Mouse (Mus musculus): ENCODE data around the gene Efhd1. TPM values are rescaled to one million over a fixed set of nuclear protein-coding genes. Genes with fewer than 3 reads are reported as not detected.

The Efhd1 gene
- polyA plus RNA-seq, 1 experiment from 2014 or later = not detected

DNA sequence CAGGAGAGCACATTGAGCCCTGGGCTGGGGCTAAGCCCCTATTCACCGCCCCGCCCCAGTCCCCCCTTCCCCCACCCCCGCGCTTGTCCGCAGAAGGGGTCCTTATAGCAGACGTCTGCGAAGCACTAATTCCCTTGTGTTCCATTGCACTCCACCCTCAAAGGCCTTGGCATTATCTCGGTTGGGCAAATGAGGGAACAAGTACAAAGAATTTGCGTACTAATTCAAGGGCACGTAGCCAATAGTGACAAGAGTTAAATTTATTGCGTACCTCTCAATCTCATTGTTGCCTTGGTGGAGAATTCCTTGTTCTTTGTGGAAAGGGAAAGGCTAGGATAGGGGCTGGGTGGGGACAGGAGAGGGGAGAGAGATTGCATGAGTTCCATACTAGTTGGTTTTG lies 6.5 kb upstream of the Efhd1 start:
- H3K9me3 ChIP-seq (ENCODE audit: low read depth, low read length) = no peaks in the 10 kb centered on the region
- no peak overlapping the region for H3K4me2 ChIP-seq
- no peak overlapping the region for H3K4me3 ChIP-seq (ENCODE audit: low read depth, low read length)
- no peak for DNase-seq
- no peak for TF ChIP-seq CTCF (IDR thresholded peaks at IDR 0.05; ENCODE audit: low read depth)
- H3K36me3 ChIP-seq (ENCODE audit: insufficient read depth) = no peaks in the 10 kb centered on the region
- 15% methylated on average over 11 of the region's 11 CpGs for WGBS
- H3K4me1 ChIP-seq (ENCODE audit: insufficient read depth) = no peaks in the 10 kb centered on the region
- no peak overlapping the region for H3K9ac ChIP-seq
- no peak for ATAC-seq (ENCODE audit: insufficient read depth)
- H3K27me3 ChIP-seq (ENCODE audit: insufficient read depth, low read length) = peaks cover 35% of the 10 kb centered on the region
- H3K27ac ChIP-seq (ENCODE audit: low read depth) = no peak overlapping the region

GRCm38 (mm10) chr1:87258484-87258883 lies 5.7 kb upstream of the Efhd1 start:
- DNase-seq = no peak
- no peaks in the 10 kb centered on the region for H3K36me3 ChIP-seq (ENCODE audit: insufficient read depth)
- H3K27me3 ChIP-seq (ENCODE audit: insufficient read depth, low read length) = peaks cover 43% of the 10 kb centered on the region
- no peak overlapping the region for H3K4me3 ChIP-seq (ENCODE audit: low read depth, low read length)
- 0 out of 2 replicates have a peak, but pooled peaks have one; percentile 6 for TF ChIP-seq CTCF (IDR thresholded peaks at IDR 0.05; ENCODE audit: low read depth)
- ATAC-seq (ENCODE audit: insufficient read depth) = no peak
- H3K4me1 ChIP-seq (ENCODE audit: insufficient read depth) = no peaks in the 10 kb centered on the region
- no peak overlapping the region for H3K9ac ChIP-seq
- no peak overlapping the region for H3K4me2 ChIP-seq
- WGBS = 9% methylated on average over 14 of the region's 14 CpGs
- no peaks in the 10 kb centered on the region for H3K9me3 ChIP-seq (ENCODE audit: low read depth, low read length)
- no peak overlapping the region for H3K27ac ChIP-seq (ENCODE audit: low read depth)

DNA sequence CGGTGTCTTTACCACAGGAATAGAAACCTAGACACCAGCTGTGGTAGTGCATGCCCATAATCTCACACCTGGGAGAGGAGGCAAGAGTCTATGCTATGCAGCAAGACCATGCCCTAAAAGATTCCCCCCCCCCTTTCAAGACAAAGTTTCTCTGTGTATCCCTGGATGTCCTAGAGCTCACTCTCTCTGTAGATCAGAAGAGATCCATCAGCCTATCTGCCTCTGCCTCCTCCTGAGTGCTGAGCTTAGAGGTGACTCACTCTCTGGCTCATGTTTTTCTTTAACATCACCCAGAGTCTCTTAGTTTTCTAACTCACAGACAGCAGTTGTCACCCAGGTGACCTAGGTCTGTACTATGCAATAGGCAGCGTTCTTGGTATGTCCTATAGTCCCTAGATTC lies 4.8 kb upstream of the Efhd1 start:
- 74% methylated on average over 2 of the region's 2 CpGs for WGBS

DNA sequence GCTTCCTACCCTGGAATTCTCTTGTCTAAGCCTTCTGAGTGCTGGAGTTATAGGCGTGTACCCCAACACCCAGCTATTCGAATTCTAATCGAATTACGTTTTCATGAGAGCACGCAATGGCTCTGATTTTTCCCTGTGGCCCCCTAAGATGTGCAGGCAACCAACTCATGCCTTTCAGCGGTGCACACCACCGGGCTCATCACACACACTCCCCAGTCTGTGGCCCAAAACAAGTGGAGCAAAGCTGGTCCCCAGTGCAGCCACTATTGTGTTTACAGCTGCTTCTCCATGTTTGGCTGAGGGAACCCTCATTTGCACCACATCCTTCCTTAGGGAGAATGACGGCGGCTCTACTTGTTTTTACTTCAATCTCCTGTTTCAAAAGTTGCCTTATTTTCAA lies 906 bp upstream of the Efhd1 start:
- Histone ChIP-seq H3K27me3 (ENCODE audit: insufficient read depth, low read length) (peaks cover 81% of the 10 kb centered on the region), H3K9me3 (ENCODE audit: low read depth, low read length) (no peaks in the 10 kb centered on the region), H3K4me1 (ENCODE audit: insufficient read depth) (0 out of 2 replicates have a peak, but pooled peaks cover 3% of the 10 kb centered on the region), H3K27ac (ENCODE audit: low read depth) (no peak overlapping the region), H3K9ac (no peak overlapping the region), H3K36me3 (ENCODE audit: insufficient read depth) (no peaks in the 10 kb centered on the region), H3K4me3 (ENCODE audit: low read depth, low read length) (no peak overlapping the region), H3K4me2 (no peak overlapping the region)
- no peak for TF ChIP-seq CTCF (IDR thresholded peaks at IDR 0.05; ENCODE audit: low read depth)
- ATAC-seq (ENCODE audit: insufficient read depth) (no peak), DNase-seq (no peak)
- WGBS = 2% methylated on average over 9 of the region's 9 CpGs

More for the DNA sequence above, 4.8 kb upstream of the Efhd1 start:
- ATAC-seq (ENCODE audit: insufficient read depth) (no peak), DNase-seq (no peak)
- no peak overlapping the region for H3K9ac ChIP-seq
- peaks cover 52% of the 10 kb centered on the region for H3K27me3 ChIP-seq (ENCODE audit: insufficient read depth, low read length)
- no peak overlapping the region for H3K4me3 ChIP-seq (ENCODE audit: low read depth, low read length)
- H3K9me3 ChIP-seq (ENCODE audit: low read depth, low read length) = no peaks in the 10 kb centered on the region
- H3K27ac ChIP-seq (ENCODE audit: low read depth) = no peak overlapping the region
- 0 out of 2 replicates have a peak, but pooled peaks cover 3% of the 10 kb centered on the region for H3K4me1 ChIP-seq (ENCODE audit: insufficient read depth)
- H3K4me2 ChIP-seq = no peak overlapping the region
- no peak for TF ChIP-seq CTCF (IDR thresholded peaks at IDR 0.05; ENCODE audit: low read depth)
- no peaks in the 10 kb centered on the region for H3K36me3 ChIP-seq (ENCODE audit: insufficient read depth)

- Histone ChIP-seq H3K27me3 (ENCODE audit: insufficient read depth, low read length) (peaks cover 78% of the 10 kb centered on the region), H3K4me1 (ENCODE audit: insufficient read depth) (0 out of 2 replicates have a peak, but pooled peaks cover 3% of the 10 kb centered on the region), H3K9me3 (ENCODE audit: low read depth, low read length) (no peaks in the 10 kb centered on the region), H3K27ac (ENCODE audit: low read depth) (no peak overlapping the region), H3K4me3 (ENCODE audit: low read depth, low read length) (peak overlapping the region; percentile 48), H3K36me3 (ENCODE audit: insufficient read depth) (no peaks in the 10 kb centered on the region), H3K9ac (peak overlapping the region; percentile 6; the same call in 1 of the 2 replicates), H3K4me2 (peak overlapping the region; percentile 91)
- no peak for TF ChIP-seq CTCF (IDR thresholded peaks at IDR 0.05; ENCODE audit: low read depth)
- DNase-seq = peak; percentile 47
- no peak for ATAC-seq (ENCODE audit: insufficient read depth)
- 1% methylated on average over 12 of the region's 12 CpGs for WGBS
Observed at GRCm38 (mm10) chr1:87263796-87264133, 398 bp upstream of the Efhd1 start.

DNA sequence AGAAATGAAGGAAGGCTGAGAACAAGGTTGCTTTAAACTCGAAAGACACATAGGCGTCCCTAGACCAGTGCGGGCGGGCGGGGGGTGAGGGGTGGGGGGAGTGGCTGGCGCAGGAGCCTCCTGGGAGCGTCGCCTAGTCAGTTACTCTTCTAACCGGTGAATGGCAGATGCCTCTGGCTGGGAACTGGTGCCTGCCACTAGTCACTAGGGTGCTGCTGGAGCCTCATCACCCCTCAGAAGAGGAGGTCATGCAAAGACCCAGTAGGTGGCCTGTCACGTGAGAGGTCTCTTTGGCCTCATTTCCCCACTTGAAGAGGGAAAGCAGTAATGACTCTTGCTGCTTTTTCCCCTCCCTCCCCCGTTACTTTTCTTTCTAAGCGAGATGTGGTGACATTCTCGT lies 1.0 kb downstream of the Efhd1 start:
- ATAC-seq (ENCODE audit: insufficient read depth) (peak; percentile 32; the same call in 1 of the 2 replicates), DNase-seq (no peak)
- Histone ChIP-seq H3K4me3 (ENCODE audit: low read depth, low read length) (peak overlapping the region; percentile 48; the same call in 1 of the 2 replicates), H3K36me3 (ENCODE audit: insufficient read depth) (no peaks in the 10 kb centered on the region), H3K4me1 (ENCODE audit: insufficient read depth) (0 out of 2 replicates have a peak, but pooled peaks cover 3% of the 10 kb centered on the region), H3K9me3 (ENCODE audit: low read depth, low read length) (no peaks in the 10 kb centered on the region), H3K27ac (ENCODE audit: low read depth) (no peak overlapping the region), H3K27me3 (ENCODE audit: insufficient read depth, low read length) (peaks cover 70% of the 10 kb centered on the region), H3K9ac (no peak overlapping the region), H3K4me2 (peak overlapping the region; percentile 91)
- under 1% methylated on average over 13 of the region's 13 CpGs for WGBS
- TF ChIP-seq CTCF (IDR thresholded peaks at IDR 0.05; ENCODE audit: low read depth) = no peak

DNA sequence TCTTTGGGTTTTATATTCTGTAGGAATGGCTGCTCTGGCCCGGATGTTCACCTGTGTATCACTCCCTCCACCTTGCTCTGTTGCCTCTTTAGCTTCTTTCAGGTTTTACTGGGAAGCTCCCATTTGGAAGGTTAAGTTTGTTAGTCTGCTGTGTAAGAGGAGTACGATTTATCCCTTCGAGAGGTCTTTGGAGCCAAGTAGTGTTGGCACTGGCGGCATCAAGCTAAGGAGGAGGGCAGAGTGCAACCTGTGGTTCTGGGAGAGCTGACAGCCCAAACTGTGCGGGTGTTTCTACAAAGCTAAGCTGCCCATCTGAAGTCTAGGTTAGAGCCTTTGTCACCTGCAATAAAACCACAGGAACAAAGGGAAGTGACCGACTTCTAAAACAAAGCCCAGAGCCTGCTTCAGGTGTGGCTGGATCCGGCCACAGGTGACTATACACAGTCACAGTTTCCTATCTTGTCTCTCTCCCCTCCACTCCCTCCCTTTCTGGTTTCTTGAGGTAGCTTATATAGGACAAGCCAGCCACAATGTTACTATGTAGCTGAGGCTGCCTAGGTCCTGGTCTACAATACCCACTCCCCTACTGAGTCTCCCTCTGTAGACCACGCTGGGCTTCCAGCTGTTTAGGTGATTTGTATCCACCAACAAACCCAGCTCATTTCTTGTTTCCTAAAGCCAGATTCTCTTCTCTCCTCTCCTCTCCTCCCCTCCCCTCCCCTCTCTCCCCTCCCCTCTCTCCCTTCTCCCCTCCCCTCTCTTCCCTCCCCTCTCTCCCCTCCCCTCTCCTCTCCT lies 2.3 kb downstream of the Efhd1 start:
- ATAC-seq (ENCODE audit: insufficient read depth) = no peak
- peaks cover 62% of the 10 kb centered on the region for H3K27me3 ChIP-seq (ENCODE audit: insufficient read depth, low read length)
- no peak for TF ChIP-seq CTCF (IDR thresholded peaks at IDR 0.05; ENCODE audit: low read depth)
- H3K27ac ChIP-seq (ENCODE audit: low read depth) = no peak overlapping the region
- no peaks in the 10 kb centered on the region for H3K36me3 ChIP-seq (ENCODE audit: insufficient read depth)
- no peak overlapping the region for H3K4me2 ChIP-seq
- WGBS = 27% methylated on average over 8 of the region's 8 CpGs
- no peak overlapping the region for H3K4me3 ChIP-seq (ENCODE audit: low read depth, low read length)
- H3K4me1 ChIP-seq (ENCODE audit: insufficient read depth) = peaks cover 3% of the 10 kb centered on the region; the same call in 1 of the 2 replicates
- H3K9me3 ChIP-seq (ENCODE audit: low read depth, low read length) = no peaks in the 10 kb centered on the region
- no peak for DNase-seq
- no peak overlapping the region for H3K9ac ChIP-seq
